Mouse (Mus musculus) left cerebral cortex, adult 6 months (tissue): ENCODE results near the gene Gm20855. TPM values are rescaled to one million over a fixed set of nuclear protein-coding genes. Genes with fewer than 3 reads are reported as not detected.

Source experiments
- long read RNA-seq, 2 experiments: library from polyadenylated mRNA; unstranded; transcript quantifications; one replicate each; pipeline ENCODE4 v2.0.0; 2019 to 2020
- polyA plus RNA-seq: library from polyadenylated mRNA; unstranded; fragments of <200 nt; fragmentation: Nextera tagmentation; gene quantifications from 2 replicates; pipeline ENCODE4 v1.2.3, GENCODE M21; 2021

Gm20855 gene
- polyA plus RNA-seq = not detected in 2 replicates
- long read RNA-seq, experiment 1 = 0 reads
- long read RNA-seq, experiment 2 = 0 reads

DNA sequence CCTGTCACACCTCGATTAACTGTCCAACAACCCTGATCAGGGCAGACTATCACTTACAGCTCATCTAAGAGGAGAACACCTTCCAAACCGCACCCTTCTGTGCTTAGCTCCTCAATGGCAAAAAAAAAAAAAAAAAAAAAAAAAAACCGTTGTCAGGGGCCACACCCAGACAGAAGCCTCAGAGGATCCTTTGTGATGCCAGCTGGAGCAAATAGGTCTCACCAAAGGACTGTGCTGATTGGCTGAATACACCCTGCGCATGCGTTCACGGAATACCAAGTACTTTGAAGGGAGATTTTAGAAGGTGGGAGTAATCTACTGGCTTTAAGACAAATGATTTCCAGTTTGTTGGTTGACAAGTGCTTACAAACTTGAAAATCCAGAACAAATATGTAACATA, at the start of gene Gm20855:
Gene Gm20855 (minus strand): TSS at position 101 of the 400 bp plus-strand sequence.

